Mouse (Mus musculus) heart, postnatal 0 days (tissue): ENCODE data around the gene Shisa9. TPM values are rescaled to one million over a fixed set of nuclear protein-coding genes. Genes with fewer than 3 reads are reported as not detected.

Experiments
- ATAC-seq: fragments of 200-750 bp; cut with Nextera tagmentation; 2 replicates; pipeline ENCODE4 v1.8.0; 2017; ENCODE audit warnings: low read depth, moderate number of reproducible peaks, moderate library complexity; ENCODE audit not compliant: insufficient read depth
- DNase-seq: peaks from one replicate; pipeline ENCODE4 v3.0.0-alpha.2; 2016; ENCODE audit warnings: low spot score
- H3K27ac ChIP-seq: fragments of 300-500 bp; sonication (generic); 2 replicates; pipeline ENCODE4 v1.5.1; 2014; ENCODE audit warnings: low read depth, mild to moderate bottlenecking
- H3K27me3 ChIP-seq: fragments of 300-500 bp; sonication (generic); 2 replicates; pipeline ENCODE4 v1.6.1; 2014; ENCODE audit warnings: low read length, mixed read lengths; ENCODE audit not compliant: control insufficient read depth, insufficient read depth
- H3K36me3 ChIP-seq: fragments of 300-500 bp; sonication (generic); replicated peaks from 2 replicates; pipeline ENCODE4 v1.6.1; 2014; ENCODE audit warnings: low read length, mixed read lengths; ENCODE audit not compliant: control insufficient read depth, insufficient read depth
- H3K4me1 ChIP-seq: fragments of 300-500 bp; sonication (generic); 2 replicates; pipeline ENCODE4 v1.6.1; 2014; ENCODE audit warnings: antibody characterized with exemption; ENCODE audit not compliant: control insufficient read depth, insufficient read depth
- H3K4me2 ChIP-seq: fragments of 300-500 bp; sonication (generic); 2 replicates; pipeline ENCODE4 v1.6.1; 2014; ENCODE audit warnings: low read depth, mild to moderate bottlenecking, low read length, moderate library complexity
- H3K4me3 ChIP-seq: fragments of 300-500 bp; sonication (generic); 2 replicates; pipeline ENCODE4 v1.5.1; 2014; ENCODE audit warnings: low read depth, low read length
- H3K9ac ChIP-seq: fragments of 300-500 bp; sonication (generic); replicated peaks from 2 replicates; pipeline ENCODE4 v1.6.1; 2014; ENCODE audit warnings: low read depth, low read length, mixed read lengths
- H3K9me3 ChIP-seq: fragments of 300-500 bp; sonication (generic); replicated peaks from 2 replicates; pipeline ENCODE4 v1.6.1; 2016; ENCODE audit warnings: low read length; ENCODE audit not compliant: control insufficient read depth
- CTCF ChIP-seq: IDR thresholded peaks from 2 replicates; pipeline ENCODE4 v1.5.1; 2016; ENCODE audit warnings: antibody characterized with exemption, control low read depth, low read depth
- EP300 ChIP-seq: IDR thresholded peaks from 2 replicates; pipeline ENCODE4 v1.6.1; 2016; ENCODE audit warnings: antibody characterized with exemption, low read depth
- WGBS: fragments of 180-500 bp; shearing (Covaris S2); extraction: QIAGEN DNeasy Blood & Tissue Kit; methylation state at CpG from one replicate; pipeline ENCODE4 v1.1.7; 2014; 5-methylcytosine and 5-hydroxymethylcytosine counted together
- polyA plus RNA-seq: library from polyadenylated mRNA; unstranded; fragments of >200 nt; fragmentation: Nextera tagmentation; extraction: Ambion mirVana; gene quantifications from 2 replicates; pipeline ENCODE4 v1.2.1, GENCODE M21; 2015
- total RNA-seq: library from RNA; depleted of rRNA; stranded (reverse); fragments of >200 nt; gene quantifications from 2 replicates; pipeline ENCODE4 v1.2.3, GENCODE M21; 2014; ENCODE audit warnings: low replicate concordance

Gene Shisa9
- total and polyA plus RNA-seq, 2 experiments from 2014 or later: 0.10 TPM; not detected in 1

DNA sequence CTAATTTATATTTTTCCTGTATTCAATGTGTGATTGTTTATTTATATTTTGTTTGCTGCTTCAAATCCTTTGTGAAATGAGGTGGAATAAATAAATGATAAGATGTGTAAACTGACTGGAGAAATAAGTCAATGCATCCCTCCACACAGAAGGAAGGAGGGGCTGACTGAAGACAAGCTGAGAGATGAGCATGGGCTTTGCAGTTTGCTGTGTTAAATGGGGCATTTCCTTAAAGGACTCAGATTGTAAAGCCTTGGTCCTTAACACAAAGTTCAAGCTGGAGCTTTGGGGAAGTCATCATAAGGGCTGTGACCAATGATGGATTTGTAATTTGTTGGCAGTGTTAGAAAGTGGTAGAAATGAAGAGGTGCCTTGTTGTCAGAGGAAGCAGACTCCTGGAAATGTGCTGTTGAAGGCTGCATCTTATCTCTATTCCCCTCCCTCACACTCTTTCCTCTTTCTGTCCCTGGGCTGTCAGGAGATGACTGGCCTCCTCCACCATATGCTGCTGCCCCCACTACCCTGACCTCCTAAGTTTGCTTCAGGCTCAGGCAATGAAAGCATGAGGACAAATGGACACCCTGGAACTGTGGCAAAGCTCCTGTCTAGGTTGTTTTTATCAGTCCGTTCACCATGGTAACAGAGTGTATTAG is 36.3 kb downstream of the Shisa9 start:
- no peaks in the 10 kb centered on the region for H3K27me3 ChIP-seq
- TF ChIP-seq EP300: no peak
- no peak for TF ChIP-seq CTCF
- ATAC-seq: no peak

DNA sequence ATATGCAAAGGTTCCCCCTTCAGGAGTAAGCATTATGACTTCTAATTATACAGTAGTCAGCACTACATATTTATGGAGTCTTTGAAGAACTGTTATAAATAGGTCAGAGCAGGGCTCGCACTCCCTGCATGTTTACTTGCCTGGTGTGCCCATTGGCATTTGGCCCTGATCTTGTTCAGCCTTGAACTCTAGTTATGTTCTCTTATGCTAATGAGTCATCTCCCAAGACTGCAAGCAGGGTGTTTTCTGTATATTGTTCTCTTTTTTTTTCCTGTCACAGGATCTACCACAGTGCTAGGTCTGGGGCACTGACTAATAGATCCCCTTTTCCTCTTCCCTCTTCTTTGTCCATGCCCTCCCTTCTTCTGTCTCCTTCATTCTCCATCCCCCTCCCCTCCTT is 48.5 kb downstream of the Shisa9 start:
- ATAC-seq (no peak), DNase-seq (no peak)
- 23% methylated on average over 1 of the region's 1 CpGs for WGBS

More for the DNA sequence above, 36.3 kb downstream of the Shisa9 start:
- H3K36me3 ChIP-seq: no peaks in the 10 kb centered on the region
- no peak overlapping the region for H3K27ac ChIP-seq
- no peak overlapping the region for H3K9ac ChIP-seq
- H3K4me1 ChIP-seq: no peaks in the 10 kb centered on the region
- DNase-seq: no peak
- no peak overlapping the region for H3K4me2 ChIP-seq
- WGBS: 31% methylated on average over 1 of the region's 1 CpGs
- no peaks in the 10 kb centered on the region for H3K9me3 ChIP-seq
- no peak overlapping the region for H3K4me3 ChIP-seq

DNA sequence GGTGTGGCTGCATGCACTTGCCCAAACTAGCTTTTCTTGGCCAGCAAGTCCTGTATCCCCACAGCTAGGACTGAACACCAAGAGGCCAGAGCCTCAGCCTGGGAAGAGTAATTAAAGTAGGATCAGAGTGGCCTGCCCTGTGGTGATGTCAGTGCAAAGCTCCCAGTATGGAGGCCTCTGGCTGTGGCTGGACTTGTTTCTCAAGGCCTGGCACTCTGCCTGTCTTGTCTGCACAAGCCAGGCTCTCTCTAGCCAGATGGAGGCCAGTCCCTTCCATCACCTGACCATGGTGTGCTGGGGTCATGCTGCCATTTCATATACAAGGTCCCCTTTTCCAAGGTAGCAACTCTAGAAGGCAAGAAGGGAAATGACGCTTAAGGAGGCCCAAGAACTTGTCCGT is 51.0 kb downstream of the Shisa9 start:
- H3K4me3 ChIP-seq: no peak overlapping the region
- 81% methylated on average over 2 of the region's 2 CpGs for WGBS

More for the DNA sequence above, 48.5 kb downstream of the Shisa9 start:
- Histone ChIP-seq H3K4me1 (no peaks in the 10 kb centered on the region), H3K9me3 (no peaks in the 10 kb centered on the region), H3K36me3 (no peaks in the 10 kb centered on the region), H3K4me2 (no peak overlapping the region), H3K27me3 (no peaks in the 10 kb centered on the region), H3K27ac (no peak overlapping the region), H3K9ac (no peak overlapping the region), H3K4me3 (no peak overlapping the region)
- TF ChIP-seq CTCF: no peak
- no peak for TF ChIP-seq EP300

DNA sequence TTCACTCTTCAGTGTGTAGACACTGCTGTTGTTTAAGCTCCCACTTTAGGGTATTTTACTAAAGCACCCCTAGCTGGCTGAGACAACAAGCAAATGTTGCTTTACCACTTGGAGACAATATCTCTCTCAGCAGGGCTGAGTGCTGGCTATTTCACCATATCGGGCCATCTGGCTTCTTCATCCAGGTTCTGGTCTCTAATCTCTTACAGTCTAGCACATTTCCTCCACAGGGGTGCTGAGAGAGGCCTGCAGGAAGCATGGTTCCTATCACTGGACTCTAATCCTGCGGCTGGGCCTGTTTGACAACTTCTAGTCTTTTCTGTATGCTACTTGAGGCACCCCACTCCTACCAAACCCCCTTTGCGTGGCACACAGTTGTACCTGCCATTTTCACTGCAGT is 51.7 kb downstream of the Shisa9 start:
- TF ChIP-seq CTCF (no peak), EP300 (no peak)
- Histone ChIP-seq H3K27ac (no peak overlapping the region), H3K36me3 (no peaks in the 10 kb centered on the region), H3K4me3 (no peak overlapping the region), H3K4me1 (no peaks in the 10 kb centered on the region), H3K9me3 (no peaks in the 10 kb centered on the region), H3K4me2 (no peak overlapping the region), H3K9ac (no peak overlapping the region), H3K27me3 (no peaks in the 10 kb centered on the region)
- ATAC-seq (no peak), DNase-seq (no peak)
- 42% methylated on average over 3 of the region's 3 CpGs for WGBS

More for the DNA sequence above, 51.0 kb downstream of the Shisa9 start:
- DNase-seq (no peak), ATAC-seq (no peak)
- Histone ChIP-seq H3K36me3 (no peaks in the 10 kb centered on the region), H3K4me1 (no peaks in the 10 kb centered on the region), H3K27ac (no peak overlapping the region), H3K9ac (no peak overlapping the region), H3K4me2 (no peak overlapping the region), H3K27me3 (no peaks in the 10 kb centered on the region), H3K9me3 (no peaks in the 10 kb centered on the region)
- TF ChIP-seq CTCF (no peak), EP300 (no peak)

DNA sequence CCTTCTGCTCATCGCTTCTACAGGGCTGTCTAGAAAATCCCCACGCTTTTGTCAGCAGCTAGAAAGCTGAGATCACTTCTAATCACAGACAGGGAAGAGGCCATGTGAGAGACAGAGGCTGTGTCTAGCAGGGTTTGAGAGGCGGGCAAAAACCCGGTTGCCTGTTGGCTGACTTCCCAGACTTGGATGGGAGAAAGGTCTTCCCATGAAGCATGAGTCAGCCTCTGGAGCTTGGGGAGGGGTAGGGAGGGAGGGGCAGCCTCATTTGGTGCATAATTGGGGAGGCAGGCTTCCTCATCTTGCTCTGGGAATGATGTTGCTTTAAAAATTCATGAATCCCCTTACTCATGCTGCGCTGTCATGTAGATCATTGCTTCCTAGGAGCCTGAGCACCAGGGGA is 57.0 kb downstream of the Shisa9 start:
- Histone ChIP-seq H3K27ac (peak overlapping the region; percentile 23; the same call in 1 of the 2 replicates), H3K4me2 (no peak overlapping the region), H3K9me3 (no peaks in the 10 kb centered on the region), H3K9ac (no peak overlapping the region), H3K36me3 (no peaks in the 10 kb centered on the region), H3K4me1 (no peaks in the 10 kb centered on the region), H3K4me3 (no peak overlapping the region), H3K27me3 (no peaks in the 10 kb centered on the region)
- peak; percentile 13 for DNase-seq
- ATAC-seq: peak; percentile 66
- no peak for TF ChIP-seq EP300
- no peak for TF ChIP-seq CTCF
- WGBS: 19% methylated on average over 5 of the region's 5 CpGs

DNA sequence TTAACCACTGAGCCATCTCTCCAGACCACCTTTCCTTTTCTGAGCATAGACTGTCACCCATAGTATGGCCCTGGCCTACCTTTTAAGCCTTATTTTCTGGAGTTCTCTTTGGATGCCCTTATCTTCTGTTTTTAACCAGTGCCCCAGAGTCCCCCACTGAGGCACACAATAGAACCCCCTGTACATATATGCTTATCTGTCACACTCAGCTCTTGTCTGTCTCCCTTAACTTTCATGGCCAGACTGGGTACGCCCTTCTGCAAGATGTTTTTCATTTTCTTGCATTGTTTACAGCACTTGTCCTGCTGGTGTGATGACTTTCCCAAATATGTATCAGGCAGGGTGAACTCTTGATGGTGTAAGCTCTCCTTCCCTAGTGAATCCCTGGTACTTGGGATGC is 68.1 kb downstream of the Shisa9 start:
- Histone ChIP-seq H3K4me3 (no peak overlapping the region), H3K9me3 (no peaks in the 10 kb centered on the region), H3K36me3 (no peaks in the 10 kb centered on the region), H3K4me1 (no peaks in the 10 kb centered on the region), H3K4me2 (no peak overlapping the region), H3K27ac (no peak overlapping the region), H3K9ac (no peak overlapping the region), H3K27me3 (no peaks in the 10 kb centered on the region)
- DNase-seq (no peak), ATAC-seq (no peak)
- no peak for TF ChIP-seq CTCF
- TF ChIP-seq EP300: no peak
- 68% methylated on average over 1 of the region's 1 CpGs for WGBS
